Mouse (Mus musculus) hindbrain, embryonic 13.5 days (tissue): ENCODE data around the gene Crat. TPM values are rescaled to one million over a fixed set of nuclear protein-coding genes. Genes with fewer than 3 reads are reported as not detected.
"Not testable (repeated sequence)": the region's sequence is repeated elsewhere in the genome, so short reads cannot be mapped to it uniquely, and the experiment has no call there.

Source experiments
- ATAC-seq: fragments of 200-750 bp; cut with Nextera tagmentation; 2 replicates; pipeline ENCODE4 v1.8.0; 2017; ENCODE audit warnings: moderate TSS enrichment; ENCODE audit not compliant: low FRiP score
- H3K27ac ChIP-seq: fragments of 300-500 bp; sonication (generic); 2 replicates; pipeline ENCODE4 v1.5.1; 2015; ENCODE audit warnings: inconsistent platforms, mild to moderate bottlenecking, moderate library complexity
- H3K27me3 ChIP-seq: fragments of 300-500 bp; sonication (generic); 2 replicates; pipeline ENCODE4 v1.6.1; 2015; ENCODE audit warnings: mild to moderate bottlenecking, inconsistent platforms
- H3K36me3 ChIP-seq: fragments of 300-500 bp; sonication (generic); 2 replicates; pipeline ENCODE4 v1.6.1; 2015; ENCODE audit warnings: mild to moderate bottlenecking, inconsistent platforms
- H3K4me1 ChIP-seq: fragments of 300-500 bp; sonication (generic); replicated peaks from 2 replicates; pipeline ENCODE4 v1.6.1; 2015; ENCODE audit warnings: inconsistent platforms
- H3K4me2 ChIP-seq: fragments of 300-500 bp; sonication (generic); 2 replicates; pipeline ENCODE4 v1.6.1; 2015; ENCODE audit warnings: inconsistent platforms, mild to moderate bottlenecking, moderate library complexity
- H3K4me3 ChIP-seq: fragments of 300-500 bp; sonication (generic); 2 replicates; pipeline ENCODE4 v1.5.1; 2015; ENCODE audit warnings: mild to moderate bottlenecking, inconsistent platforms
- H3K9ac ChIP-seq: fragments of 300-500 bp; sonication (generic); 2 replicates; pipeline ENCODE4 v1.6.1; 2015; ENCODE audit warnings: mild to moderate bottlenecking, inconsistent platforms
- H3K9me3 ChIP-seq: fragments of 300-500 bp; sonication (generic); 2 replicates; pipeline ENCODE4 v1.6.1; 2016; ENCODE audit warnings: inconsistent platforms
- WGBS: fragments of 180-500 bp; shearing (Covaris S2); methylation state at CpG from one replicate; pipeline ENCODE4 v1.1.7; 2015; 5-methylcytosine and 5-hydroxymethylcytosine counted together
- polyA plus RNA-seq: library from polyadenylated mRNA; unstranded; fragments of >200 nt; fragmentation: Nextera tagmentation; extraction: Ambion mirVana; gene quantifications from 2 replicates; pipeline ENCODE4 v1.2.1, GENCODE M21; 2015

Crat gene
- polyA plus RNA-seq, 1 experiment from 2014 or later: 24.0 TPM

DNA sequence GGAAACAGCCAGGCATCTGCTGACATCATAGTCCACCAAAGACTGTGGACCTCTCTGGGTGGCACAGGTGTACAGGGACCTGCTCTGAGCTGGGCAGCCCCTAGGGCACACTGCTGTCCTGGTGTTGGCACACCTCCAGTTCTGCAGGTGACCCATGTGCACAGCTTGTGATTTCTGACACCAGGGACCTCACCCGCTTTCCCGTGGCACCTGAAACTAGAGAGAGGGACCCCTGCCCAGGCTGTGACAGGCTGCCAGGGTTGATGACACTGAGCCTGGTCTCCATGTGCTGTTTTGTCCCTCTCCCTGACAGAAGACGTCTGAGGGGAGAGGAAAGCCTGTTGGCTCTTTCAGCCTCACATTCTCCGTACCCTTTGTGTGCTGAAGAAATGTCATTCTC is 22.2 kb upstream of the Crat start:
- Histone ChIP-seq H3K9ac (no peak overlapping the region), H3K4me2 (no peak overlapping the region), H3K4me3 (no peak overlapping the region), H3K9me3 (no peaks in the 10 kb centered on the region), H3K27me3 (no peaks in the 10 kb centered on the region), H3K36me3 (peaks cover 54% of the 10 kb centered on the region), H3K4me1 (peaks cover 32% of the 10 kb centered on the region), H3K27ac (no peak overlapping the region)
- no peak for ATAC-seq
- WGBS: 90% methylated on average over 4 of the region's 4 CpGs

DNA sequence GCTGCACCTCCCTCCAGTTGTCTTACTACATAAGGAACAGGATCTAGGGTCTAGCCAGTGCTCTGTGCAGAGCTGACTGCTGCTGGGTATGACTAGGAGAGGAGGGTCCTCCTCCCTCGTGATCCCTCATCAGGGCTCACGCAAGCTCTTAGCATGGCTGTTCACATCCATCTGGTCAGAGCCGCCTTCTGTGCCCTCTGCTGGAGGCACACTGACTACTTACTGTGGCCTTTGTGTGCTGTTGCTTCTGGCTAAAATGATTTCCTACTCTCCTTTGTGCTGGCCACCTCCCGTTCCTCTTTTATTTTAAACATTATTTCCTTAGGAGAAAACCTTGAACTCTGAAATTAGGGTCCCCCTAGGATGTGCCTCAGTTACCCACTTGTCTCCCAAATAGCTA is 21.2 kb upstream of the Crat start:
- Histone ChIP-seq H3K36me3 (peaks cover 64% of the 10 kb centered on the region), H3K4me2 (no peak overlapping the region), H3K9ac (0 out of 2 replicates have a peak overlapping the region, but pooled peaks have one; percentile 35), H3K27ac (no peak overlapping the region), H3K27me3 (no peaks in the 10 kb centered on the region), H3K4me1 (peaks cover 22% of the 10 kb centered on the region), H3K9me3 (no peaks in the 10 kb centered on the region), H3K4me3 (no peak overlapping the region)
- ATAC-seq: no peak
- WGBS: 77% methylated on average over 4 of the region's 4 CpGs

DNA sequence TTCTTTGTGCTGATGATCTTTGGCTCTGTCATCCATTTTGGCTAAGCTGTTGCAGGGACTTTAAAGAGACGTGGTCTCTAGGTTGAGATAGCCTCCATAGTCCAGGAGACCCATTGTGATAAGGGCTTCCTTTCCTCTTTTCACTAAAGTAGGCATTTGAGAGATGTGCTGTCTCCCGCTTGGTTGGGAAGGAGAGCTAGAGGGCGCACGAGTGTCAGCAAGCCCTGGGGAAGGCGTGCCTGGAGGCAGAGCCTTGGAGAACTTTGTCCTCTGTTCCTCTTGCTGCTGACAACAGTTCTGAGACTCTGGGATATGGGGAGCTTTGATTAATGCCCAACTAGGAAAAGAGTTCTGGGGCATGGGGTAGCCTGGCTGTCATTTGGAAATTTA is 20.5 kb upstream of the Crat start:
- WGBS: 87% methylated on average over 5 of the region's 5 CpGs
- Histone ChIP-seq H3K27ac (no peak overlapping the region), H3K4me2 (no peak overlapping the region), H3K27me3 (no peaks in the 10 kb centered on the region), H3K4me3 (no peak overlapping the region), H3K9me3 (no peaks in the 10 kb centered on the region), H3K36me3 (peaks cover 71% of the 10 kb centered on the region), H3K4me1 (peaks cover 16% of the 10 kb centered on the region), H3K9ac (no peak overlapping the region)
- ATAC-seq: no peak

DNA sequence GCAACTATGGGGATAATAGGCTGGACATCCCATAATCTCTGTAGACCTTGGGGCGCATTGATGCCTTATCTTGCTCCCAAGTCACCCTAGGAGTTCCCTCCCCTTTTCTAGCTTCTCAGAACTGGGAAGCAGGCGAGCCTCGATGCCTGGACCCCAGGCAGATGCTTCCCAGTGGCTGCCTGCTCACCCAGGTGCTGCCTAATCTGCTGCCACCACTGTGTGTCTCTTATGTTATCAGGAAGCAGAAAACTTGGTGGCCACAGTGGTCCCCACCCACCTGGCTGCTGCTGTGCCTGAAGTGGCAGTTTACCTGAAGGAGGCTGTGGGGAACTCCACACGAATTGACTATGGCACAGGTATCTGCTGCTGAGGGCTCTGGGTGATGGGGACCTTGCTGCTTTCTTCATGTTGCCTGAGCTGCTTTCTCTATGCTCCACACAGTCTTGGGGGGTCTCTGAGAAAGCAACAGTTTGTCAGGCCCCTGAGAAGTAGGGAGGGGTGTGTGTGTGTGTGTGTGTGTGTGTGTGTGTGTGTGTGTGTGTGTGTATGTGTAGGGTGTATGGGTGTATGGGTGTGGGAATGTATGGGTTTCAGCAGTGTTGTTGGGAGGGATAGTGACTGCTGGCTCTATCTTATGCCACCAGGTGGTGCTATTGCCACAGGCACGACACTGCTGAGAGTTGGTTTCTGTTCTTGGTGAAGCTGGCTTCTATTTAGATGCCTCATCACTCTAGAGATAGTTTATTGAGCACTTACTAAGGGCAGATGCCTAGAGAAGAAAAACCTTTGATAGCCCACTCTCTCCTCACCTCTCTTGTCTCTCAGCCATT is 19.9 kb upstream of the Crat start:
- Histone ChIP-seq H3K36me3 (peaks cover 77% of the 10 kb centered on the region), H3K27ac (no peak overlapping the region), H3K4me1 (peaks cover 10% of the 10 kb centered on the region), H3K4me3 (no peak overlapping the region), H3K27me3 (no peaks in the 10 kb centered on the region), H3K9ac (no peak overlapping the region), H3K9me3 (no peaks in the 10 kb centered on the region), H3K4me2 (no peak overlapping the region)
- peak; percentile 55; the same call in 1 of the 2 replicates for ATAC-seq
- WGBS: 51% methylated on average over 5 of the region's 5 CpGs

DNA sequence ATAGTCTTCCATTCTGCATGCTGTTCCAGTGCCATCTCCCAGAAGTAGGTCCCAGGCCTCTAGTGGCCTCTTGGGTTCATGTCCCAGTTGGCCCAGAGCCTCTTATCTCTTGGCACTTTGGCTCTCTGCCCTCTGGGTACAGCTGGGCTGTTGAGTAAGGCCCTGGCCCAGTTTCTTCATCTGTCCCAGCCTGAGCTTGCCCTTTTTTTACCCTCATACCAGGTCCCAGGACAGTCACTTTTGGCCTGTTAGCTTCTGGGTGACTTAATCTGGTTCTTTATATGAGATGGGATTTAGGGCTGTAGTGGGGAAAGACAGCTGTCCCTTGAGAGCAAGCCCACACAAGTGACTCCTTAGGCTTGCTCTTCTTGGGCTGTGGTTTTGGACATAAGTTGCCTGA is 13.5 kb upstream of the Crat start:
- no peak overlapping the region for H3K4me3 ChIP-seq
- H3K36me3 ChIP-seq: peaks cover 81% of the 10 kb centered on the region
- H3K4me2 ChIP-seq: no peak overlapping the region
- no peaks in the 10 kb centered on the region for H3K9me3 ChIP-seq
- no peak overlapping the region for H3K9ac ChIP-seq
- no peaks in the 10 kb centered on the region for H3K27me3 ChIP-seq
- H3K4me1 ChIP-seq: no peaks in the 10 kb centered on the region
- no peak overlapping the region for H3K27ac ChIP-seq
- ATAC-seq: no peak

DNA sequence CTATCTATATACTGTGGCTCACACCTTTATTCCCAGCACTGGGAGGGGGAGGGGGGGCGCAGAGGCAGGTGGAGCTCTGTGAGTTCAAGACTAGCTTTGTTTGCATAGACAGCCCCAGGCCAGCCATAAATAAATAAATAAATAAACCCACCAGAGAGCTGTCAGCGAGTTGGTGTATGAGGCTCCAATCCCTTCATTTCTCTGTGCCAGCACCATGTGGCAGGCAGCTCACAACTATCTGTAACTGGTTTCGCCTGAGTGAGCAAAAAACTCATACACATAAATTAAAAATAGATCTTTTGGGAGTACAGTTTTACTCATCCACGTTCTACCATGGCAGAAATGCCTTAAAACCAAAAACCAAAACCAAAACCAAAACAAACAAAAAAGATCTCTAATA is 5.8 kb upstream of the Crat start:
- H3K9me3 ChIP-seq: no peaks in the 10 kb centered on the region
- H3K27me3 ChIP-seq: no peaks in the 10 kb centered on the region
- WGBS: 66% methylated on average over 4 of the region's 4 CpGs
- H3K4me2 ChIP-seq: no peak overlapping the region
- H3K36me3 ChIP-seq: peaks cover 4% of the 10 kb centered on the region
- H3K4me3 ChIP-seq: no peak overlapping the region
- H3K27ac ChIP-seq: peak overlapping the region; percentile 23; the same call in 1 of the 2 replicates
- H3K9ac ChIP-seq: no peak overlapping the region
- ATAC-seq: no peak
- H3K4me1 ChIP-seq: peaks cover 38% of the 10 kb centered on the region

DNA sequence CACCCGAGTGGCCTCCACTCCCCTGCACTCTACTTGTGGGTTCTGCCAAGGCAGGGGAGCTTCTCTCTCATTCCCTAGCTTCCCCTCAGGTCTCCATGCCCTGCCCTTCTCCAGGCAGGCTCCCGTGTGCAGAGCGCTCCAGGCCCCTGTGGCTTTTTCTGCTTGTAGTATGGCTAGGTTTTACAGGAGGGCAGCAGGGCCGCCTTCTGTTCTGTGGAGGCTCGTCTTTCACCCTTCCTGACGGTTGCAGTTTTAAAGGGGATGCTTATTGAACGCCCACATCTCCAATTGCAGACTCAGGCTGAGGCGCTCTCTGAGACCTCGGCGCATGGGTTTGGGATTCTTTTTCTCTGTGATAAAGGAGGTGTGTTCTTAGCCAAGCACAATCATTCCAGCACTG is 3.5 kb upstream of the Crat start:
- peak overlapping the region; percentile 11; the same call in 1 of the 2 replicates for H3K4me3 ChIP-seq
- H3K4me2 ChIP-seq: peak overlapping the region; percentile 73; the same call in 1 of the 2 replicates
- H3K9ac ChIP-seq: peak overlapping the region; percentile 61; the same call in 1 of the 2 replicates
- H3K27me3 ChIP-seq: no peaks in the 10 kb centered on the region
- 41% methylated on average over 10 of the region's 10 CpGs for WGBS
- H3K4me1 ChIP-seq: peaks cover 49% of the 10 kb centered on the region
- ATAC-seq: no peak
- no peaks in the 10 kb centered on the region for H3K9me3 ChIP-seq
- H3K36me3 ChIP-seq: no peaks in the 10 kb centered on the region
- H3K27ac ChIP-seq: peak overlapping the region; percentile 73

DNA sequence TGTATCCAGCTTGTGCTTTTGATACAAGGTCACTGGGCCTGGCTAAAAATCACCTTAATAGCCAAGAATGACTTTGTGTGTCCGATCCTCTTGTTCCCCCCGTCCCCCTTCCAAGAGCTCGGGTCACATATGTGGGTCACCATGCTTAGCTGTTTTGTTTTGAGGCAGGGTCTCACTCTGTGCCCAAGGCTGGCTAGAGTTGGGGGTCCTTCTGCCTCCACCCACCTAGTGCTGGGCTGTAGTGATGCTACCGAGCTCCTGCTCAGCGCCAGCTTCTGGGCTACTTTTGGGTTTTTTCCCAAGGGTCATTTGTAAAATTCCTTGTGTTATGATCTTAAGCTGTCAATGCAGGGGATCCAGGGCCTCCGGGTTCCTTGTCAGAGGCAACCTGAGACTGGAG is 2.6 kb upstream of the Crat start:
- peak overlapping the region; percentile 61 for H3K9ac ChIP-seq
- no peaks in the 10 kb centered on the region for H3K9me3 ChIP-seq
- peak overlapping the region; percentile 20; the same call in 1 of the 2 replicates for H3K27ac ChIP-seq
- ATAC-seq: no peak
- peaks cover 3% of the 10 kb centered on the region; the same call in 1 of the 2 replicates for H3K27me3 ChIP-seq
- WGBS: 76% methylated on average over 6 of the region's 6 CpGs
- H3K4me2 ChIP-seq: peak overlapping the region; percentile 73
- no peaks in the 10 kb centered on the region for H3K36me3 ChIP-seq
- H3K4me3 ChIP-seq: peak overlapping the region; percentile 11; the same call in 1 of the 2 replicates
- peaks cover 58% of the 10 kb centered on the region for H3K4me1 ChIP-seq

DNA sequence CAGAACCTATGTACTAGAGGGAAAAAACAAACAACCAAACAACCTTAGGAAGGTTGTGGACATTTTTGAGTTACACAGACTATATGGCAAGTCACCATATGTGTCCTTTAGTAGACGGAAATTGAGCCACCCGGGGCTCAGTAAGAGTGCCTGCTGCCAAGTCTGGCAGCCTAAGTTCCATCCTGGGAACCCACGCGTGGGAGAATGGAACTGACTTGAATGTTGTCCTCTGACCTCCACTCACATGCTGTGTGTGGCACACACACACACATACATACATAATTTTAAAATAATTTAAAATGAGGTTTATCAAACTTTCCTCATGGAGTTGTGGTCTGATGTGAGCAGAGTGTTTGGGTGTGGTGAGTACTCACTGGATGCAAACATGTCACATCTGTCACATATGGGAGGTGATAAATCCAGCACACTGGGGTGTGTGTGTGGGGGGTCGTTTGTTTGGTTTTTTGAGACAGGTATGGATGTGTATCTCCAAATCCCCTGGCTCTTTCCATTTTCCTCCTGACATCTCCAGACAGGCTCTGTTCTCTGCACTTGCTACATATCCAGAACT is 2.1 kb upstream of the Crat start:
- H3K9ac ChIP-seq: peak overlapping the region; percentile 61; the same call in 1 of the 2 replicates
- H3K4me3 ChIP-seq: peak overlapping the region; percentile 88; the same call in 1 of the 2 replicates
- peak overlapping the region; percentile 73 for H3K4me2 ChIP-seq
- WGBS: 79% methylated on average over 5 of the region's 5 CpGs
- peaks cover 3% of the 10 kb centered on the region; the same call in 1 of the 2 replicates for H3K27me3 ChIP-seq
- H3K36me3 ChIP-seq: peaks cover 5% of the 10 kb centered on the region
- H3K27ac ChIP-seq: no peak overlapping the region
- no peaks in the 10 kb centered on the region for H3K9me3 ChIP-seq
- H3K4me1 ChIP-seq: peaks cover 63% of the 10 kb centered on the region
- no peak for ATAC-seq

DNA sequence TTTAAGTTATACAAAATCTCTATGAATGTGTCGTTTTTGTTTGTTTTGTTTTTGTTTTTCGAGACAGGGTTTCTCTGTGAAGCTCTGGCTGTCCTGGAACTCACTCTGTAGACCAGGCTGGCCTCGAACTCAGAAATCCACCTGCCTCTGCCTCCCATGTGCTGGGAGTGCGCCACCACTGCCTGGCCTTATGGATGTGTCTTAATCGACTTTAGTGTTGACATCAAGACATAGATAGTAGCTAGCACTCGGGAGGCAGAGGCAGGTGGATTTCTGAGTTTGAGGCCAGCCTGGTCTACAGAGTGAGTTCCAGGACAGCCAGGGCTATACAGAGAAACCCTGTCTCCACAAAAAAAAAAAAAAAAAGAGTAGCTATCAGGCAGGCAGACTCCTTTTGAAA is 1.5 kb upstream of the Crat start:
- H3K9me3 ChIP-seq, H3K27ac ChIP-seq, ATAC-seq, H3K36me3 ChIP-seq, H3K27me3 ChIP-seq: not testable (repeated sequence)
- Histone ChIP-seq H3K4me3 (peak overlapping the region; percentile 88), H3K9ac (peak overlapping the region; percentile 96), H3K4me1 (peaks cover 66% of the 10 kb centered on the region), H3K4me2 (peak overlapping the region; percentile 73)
- WGBS: 82% methylated on average over 6 of the region's 6 CpGs

DNA sequence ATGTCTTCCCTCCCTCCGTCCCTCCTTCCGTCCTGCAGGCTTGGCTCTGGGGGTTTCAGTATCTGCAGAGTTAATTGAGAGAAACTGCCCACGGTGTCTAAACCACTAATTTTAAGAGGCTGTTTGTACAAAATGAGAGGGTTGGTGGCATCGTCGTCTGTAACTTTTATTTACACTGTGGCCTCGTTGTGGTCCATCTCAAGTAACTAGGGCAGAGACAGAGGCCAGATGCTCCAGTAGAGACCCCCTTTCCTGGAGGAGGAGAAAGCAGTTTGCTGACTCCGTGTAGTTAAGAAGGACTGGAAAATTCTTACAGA is 994 bp upstream of the Crat start:
- Histone ChIP-seq H3K36me3 (peaks cover 15% of the 10 kb centered on the region), H3K9ac (peak overlapping the region; percentile 96), H3K4me2 (peak overlapping the region; percentile 73), H3K4me3 (peak overlapping the region; percentile 88), H3K9me3 (no peaks in the 10 kb centered on the region), H3K27ac (peak overlapping the region; percentile 98), H3K27me3 (peaks cover 3% of the 10 kb centered on the region; the same call in 1 of the 2 replicates), H3K4me1 (peaks cover 64% of the 10 kb centered on the region)
- WGBS: 0% methylated on average over 7 of the region's 7 CpGs
- no peak for ATAC-seq

DNA sequence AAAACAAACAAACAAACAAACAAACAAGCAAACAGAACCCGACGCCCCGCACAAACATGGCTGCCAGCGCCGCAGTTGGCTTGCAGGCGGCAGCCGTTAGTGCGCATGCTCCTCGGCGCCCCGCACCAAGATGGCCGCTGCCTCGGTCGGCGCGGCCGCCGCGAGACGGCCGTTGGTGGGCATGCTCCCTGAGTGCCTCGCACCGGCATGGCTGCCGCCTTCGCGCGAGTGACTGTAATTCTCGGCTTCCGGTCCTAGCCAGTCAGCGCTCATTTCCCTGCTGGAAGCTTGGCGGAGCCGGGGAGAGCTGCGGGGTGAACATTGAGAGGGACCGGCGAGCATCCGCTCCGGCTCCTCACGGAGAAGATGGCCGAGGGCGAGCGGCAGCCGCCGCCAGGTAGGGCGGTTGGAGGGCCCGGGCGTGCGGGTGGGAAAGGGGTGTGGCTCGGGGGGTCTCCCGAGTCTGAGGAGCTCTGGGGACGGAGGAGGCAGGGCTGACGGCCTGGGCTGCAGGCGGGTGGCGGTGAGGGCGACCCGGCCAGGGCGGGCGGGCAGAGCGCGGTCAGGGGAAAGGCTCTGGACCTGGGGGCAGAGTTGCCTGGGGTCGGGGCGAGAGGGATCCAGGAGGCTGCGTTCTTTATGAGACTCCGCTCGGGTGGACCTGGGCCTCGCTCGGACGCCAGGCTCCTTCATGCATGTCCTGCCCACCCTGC is 479 bp upstream of the Crat start, which contains the start of gene Ptpa:
Ptpa (plus strand) TSS at position 104 of the 713 bp plus-strand sequence.
- peaks cover 3% of the 10 kb centered on the region; the same call in 1 of the 2 replicates for H3K27me3 ChIP-seq
- peak within 1 kb of the TSS; percentile 98 for H3K27ac ChIP-seq
- H3K4me2 ChIP-seq: peak within 1 kb of the TSS; percentile 73
- H3K9me3 ChIP-seq: no peaks in the 10 kb centered on the region
- peaks cover 17% of the 10 kb centered on the region for H3K36me3 ChIP-seq
- H3K4me1 ChIP-seq: peaks cover 60% of the 10 kb centered on the region
- peak; percentile 92 for ATAC-seq
- peak within 1 kb of the TSS; percentile 88 for H3K4me3 ChIP-seq
- peak within 1 kb of the TSS; percentile 96 for H3K9ac ChIP-seq
- under 1% methylated on average over 65 of the region's 67 CpGs for WGBS
